Mouse (Mus musculus): ENCODE data around the gene Mmgt2.

DNA sequence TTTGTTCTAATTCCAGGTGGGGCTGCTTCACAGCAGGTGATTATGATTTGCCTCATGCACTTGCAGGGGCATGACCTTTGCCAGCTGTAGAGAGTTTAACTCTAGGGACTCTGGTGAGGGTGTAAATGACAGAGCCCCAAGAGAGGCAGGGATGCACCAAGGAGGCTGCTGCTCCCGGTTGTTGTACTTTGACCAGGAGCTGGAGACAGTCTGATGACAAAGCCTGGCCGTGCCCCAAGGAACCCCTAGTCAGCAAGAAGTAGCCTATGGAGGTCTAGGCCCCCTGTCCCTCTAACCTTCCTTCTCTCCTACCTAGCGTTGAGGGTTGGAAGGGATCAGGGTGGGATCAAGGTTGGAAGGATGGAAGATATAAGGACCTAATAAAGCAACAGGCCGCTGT lies 33.0 kb upstream of the Mmgt2 start:
- no peak for TF ChIP-seq CTCF (IDR thresholded peaks at IDR 0.05; ENCODE audit: control insufficient read depth, insufficient read depth, insufficient read length)
- no peak for TF ChIP-seq USF1 (IDR thresholded peaks at IDR 0.05; ENCODE audit: low read depth)
- TF ChIP-seq MAX (IDR thresholded peaks at IDR 0.05) = no peak

Data from C2C12 (cell line).